Mouse (Mus musculus): ENCODE data around the gene Maml2. TPM values are rescaled to one million over a fixed set of nuclear protein-coding genes. Genes with fewer than 3 reads are reported as not detected.

The Maml2 gene
- polyA plus RNA-seq, 1 experiment from 2014 or later: 12.1 TPM

GRCm38 (mm10) chr9:13465358-13466020 lies 167.7 kb downstream of the Maml2 start:
- H3K4me2 ChIP-seq (ENCODE audit: low read length): no peak overlapping the region
- H3K36me3 ChIP-seq (ENCODE audit: control insufficient read depth, insufficient read depth, low read length): no peaks in the 10 kb centered on the region
- H3K4me1 ChIP-seq (ENCODE audit: control insufficient read depth, insufficient read depth, low read length): 0 out of 2 replicates have a peak, but pooled peaks cover 3% of the 10 kb centered on the region
- whole genome bisulfite sequencing: 91% methylated on average over 4 of the region's 4 CpGs
- no peak for ATAC-seq (ENCODE audit: low FRiP score, low TSS enrichment)
- DNase-seq: no peak
- H3K27me3 ChIP-seq (ENCODE audit: control insufficient read depth, insufficient read depth, low read length): no peaks in the 10 kb centered on the region
- H3K9me3 ChIP-seq (ENCODE audit: control insufficient read depth, low read length): no peaks in the 10 kb centered on the region
- H3K27ac ChIP-seq (replicated peaks; ENCODE audit: low read depth, low read length): no peak overlapping the region
- no peak overlapping the region for H3K9ac ChIP-seq (replicated peaks; ENCODE audit: low read length)
- H3K4me3 ChIP-seq (replicated peaks; ENCODE audit: low read depth, low read length): no peak overlapping the region

- Histone ChIP-seq H3K9me3 (ENCODE audit: control insufficient read depth, low read length) (no peaks in the 10 kb centered on the region), H3K27me3 (ENCODE audit: control insufficient read depth, insufficient read depth, low read length) (no peaks in the 10 kb centered on the region), H3K4me1 (ENCODE audit: control insufficient read depth, insufficient read depth, low read length) (0 out of 2 replicates have a peak, but pooled peaks cover 3% of the 10 kb centered on the region), H3K4me2 (ENCODE audit: low read length) (no peak overlapping the region), H3K9ac (replicated peaks; ENCODE audit: low read length) (no peak overlapping the region), H3K27ac (replicated peaks; ENCODE audit: low read depth, low read length) (no peak overlapping the region), H3K4me3 (replicated peaks; ENCODE audit: low read depth, low read length) (no peak overlapping the region), H3K36me3 (ENCODE audit: control insufficient read depth, insufficient read depth, low read length) (no peaks in the 10 kb centered on the region)
- WGBS: 87% methylated on average over 4 of the region's 4 CpGs
- ATAC-seq (ENCODE audit: low FRiP score, low TSS enrichment) (no peak), DNase-seq (no peak)
Observed at GRCm38 (mm10) chr9:13466351-13466750, 168.6 kb downstream of the Maml2 start.

DNA sequence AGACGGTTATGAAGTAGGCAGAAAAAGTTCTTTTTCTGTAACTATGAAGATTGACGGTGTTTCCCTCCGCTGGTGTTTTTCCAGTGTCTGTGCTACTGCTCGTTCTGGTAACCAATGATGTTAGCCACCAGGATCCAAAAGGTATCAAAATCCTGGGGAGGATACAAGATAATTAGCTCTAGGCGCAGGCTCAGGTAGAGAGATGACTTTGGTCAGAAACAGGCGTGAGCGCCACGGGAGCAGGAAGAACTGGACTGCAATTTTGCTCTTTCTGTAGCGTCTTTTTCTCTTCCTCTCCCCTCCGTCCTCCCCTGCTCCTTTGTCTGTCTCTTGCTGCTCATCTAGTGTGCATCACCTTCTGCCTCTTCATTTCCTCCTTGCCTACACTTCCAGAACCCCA lies 169.1 kb downstream of the Maml2 start:
- no peaks in the 10 kb centered on the region for H3K36me3 ChIP-seq (ENCODE audit: control insufficient read depth, insufficient read depth, low read length)
- no peak for DNase-seq
- WGBS: 93% methylated on average over 10 of the region's 10 CpGs
- H3K9ac ChIP-seq (replicated peaks; ENCODE audit: low read length): no peak overlapping the region
- no peaks in the 10 kb centered on the region for H3K9me3 ChIP-seq (ENCODE audit: control insufficient read depth, low read length)
- no peak overlapping the region for H3K27ac ChIP-seq (replicated peaks; ENCODE audit: low read depth, low read length)
- no peak overlapping the region for H3K4me2 ChIP-seq (ENCODE audit: low read length)
- 0 out of 2 replicates have a peak, but pooled peaks cover 3% of the 10 kb centered on the region for H3K4me1 ChIP-seq (ENCODE audit: control insufficient read depth, insufficient read depth, low read length)
- no peak for ATAC-seq (ENCODE audit: low FRiP score, low TSS enrichment)
- H3K27me3 ChIP-seq (ENCODE audit: control insufficient read depth, insufficient read depth, low read length): no peaks in the 10 kb centered on the region
- H3K4me3 ChIP-seq (replicated peaks; ENCODE audit: low read depth, low read length): no peak overlapping the region

- H3K36me3 ChIP-seq (ENCODE audit: control insufficient read depth, insufficient read depth, low read length): no peaks in the 10 kb centered on the region
- no peak overlapping the region for H3K4me2 ChIP-seq (ENCODE audit: low read length)
- no peaks in the 10 kb centered on the region for H3K9me3 ChIP-seq (ENCODE audit: control insufficient read depth, low read length)
- no peak for ATAC-seq (ENCODE audit: low FRiP score, low TSS enrichment)
- H3K4me1 ChIP-seq (ENCODE audit: control insufficient read depth, insufficient read depth, low read length): 0 out of 2 replicates have a peak, but pooled peaks cover 3% of the 10 kb centered on the region
- H3K27me3 ChIP-seq (ENCODE audit: control insufficient read depth, insufficient read depth, low read length): no peaks in the 10 kb centered on the region
- WGBS: 59% methylated on average over 7 of the region's 7 CpGs
- H3K27ac ChIP-seq (replicated peaks; ENCODE audit: low read depth, low read length): no peak overlapping the region
- H3K4me3 ChIP-seq (replicated peaks; ENCODE audit: low read depth, low read length): no peak overlapping the region
- no peak for DNase-seq
- no peak overlapping the region for H3K9ac ChIP-seq (replicated peaks; ENCODE audit: low read length)
Observed at GRCm38 (mm10) chr9:13467745-13468144, 170.0 kb downstream of the Maml2 start.

DNA sequence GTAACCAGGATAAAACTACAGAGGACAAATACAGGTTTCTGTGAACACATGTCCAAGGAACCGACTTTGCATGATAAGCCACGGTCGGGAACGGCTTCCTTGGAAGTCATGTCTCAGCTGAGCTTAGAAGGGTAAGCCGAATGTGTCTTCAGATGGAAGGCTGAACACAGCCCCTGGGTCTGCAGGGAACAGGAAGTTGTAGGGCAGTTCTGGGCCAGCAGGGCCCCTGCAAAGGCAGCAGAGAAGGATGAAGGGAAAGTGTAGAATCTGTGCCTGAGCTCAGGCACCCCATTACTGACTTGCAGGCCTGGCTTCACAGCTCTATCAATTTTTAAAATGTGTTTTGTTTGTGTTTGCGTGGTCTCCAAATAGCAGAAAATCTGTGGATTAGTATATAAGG lies 171.0 kb downstream of the Maml2 start:
- no peak overlapping the region for H3K27ac ChIP-seq (replicated peaks; ENCODE audit: low read depth, low read length)
- no peak overlapping the region for H3K9ac ChIP-seq (replicated peaks; ENCODE audit: low read length)
- no peak overlapping the region for H3K4me2 ChIP-seq (ENCODE audit: low read length)
- ATAC-seq (ENCODE audit: low FRiP score, low TSS enrichment): no peak
- no peaks in the 10 kb centered on the region for H3K9me3 ChIP-seq (ENCODE audit: control insufficient read depth, low read length)
- 0 out of 2 replicates have a peak, but pooled peaks cover 3% of the 10 kb centered on the region for H3K4me1 ChIP-seq (ENCODE audit: control insufficient read depth, insufficient read depth, low read length)
- H3K27me3 ChIP-seq (ENCODE audit: control insufficient read depth, insufficient read depth, low read length): no peaks in the 10 kb centered on the region
- no peak overlapping the region for H3K4me3 ChIP-seq (replicated peaks; ENCODE audit: low read depth, low read length)
- H3K36me3 ChIP-seq (ENCODE audit: control insufficient read depth, insufficient read depth, low read length): no peaks in the 10 kb centered on the region
- 84% methylated on average over 6 of the region's 6 CpGs for WGBS
- DNase-seq: no peak

- 65% methylated on average over 7 of the region's 7 CpGs for WGBS
- ATAC-seq (ENCODE audit: low FRiP score, low TSS enrichment): no peak
- no peak overlapping the region for H3K27ac ChIP-seq (replicated peaks; ENCODE audit: low read depth, low read length)
- H3K36me3 ChIP-seq (ENCODE audit: control insufficient read depth, insufficient read depth, low read length): no peaks in the 10 kb centered on the region
- H3K4me3 ChIP-seq (replicated peaks; ENCODE audit: low read depth, low read length): no peak overlapping the region
- 0 out of 2 replicates have a peak, but pooled peaks cover 3% of the 10 kb centered on the region for H3K4me1 ChIP-seq (ENCODE audit: control insufficient read depth, insufficient read depth, low read length)
- no peak for DNase-seq
- H3K4me2 ChIP-seq (ENCODE audit: low read length): no peak overlapping the region
- no peaks in the 10 kb centered on the region for H3K9me3 ChIP-seq (ENCODE audit: control insufficient read depth, low read length)
- no peaks in the 10 kb centered on the region for H3K27me3 ChIP-seq (ENCODE audit: control insufficient read depth, insufficient read depth, low read length)
- H3K9ac ChIP-seq (replicated peaks; ENCODE audit: low read length): no peak overlapping the region
Observed at GRCm38 (mm10) chr9:13470013-13470412, 172.3 kb downstream of the Maml2 start.

- 95% methylated on average over 5 of the region's 5 CpGs for WGBS
- Histone ChIP-seq H3K36me3 (ENCODE audit: control insufficient read depth, insufficient read depth, low read length) (no peaks in the 10 kb centered on the region), H3K9ac (replicated peaks; ENCODE audit: low read length) (no peak overlapping the region), H3K4me1 (ENCODE audit: control insufficient read depth, insufficient read depth, low read length) (no peaks in the 10 kb centered on the region), H3K9me3 (ENCODE audit: control insufficient read depth, low read length) (no peaks in the 10 kb centered on the region), H3K4me3 (replicated peaks; ENCODE audit: low read depth, low read length) (no peak overlapping the region), H3K27ac (replicated peaks; ENCODE audit: low read depth, low read length) (no peak overlapping the region), H3K4me2 (ENCODE audit: low read length) (no peak overlapping the region), H3K27me3 (ENCODE audit: control insufficient read depth, insufficient read depth, low read length) (no peaks in the 10 kb centered on the region)
- DNase-seq (no peak), ATAC-seq (ENCODE audit: low FRiP score, low TSS enrichment) (no peak)
Observed at GRCm38 (mm10) chr9:13474951-13475350, 177.2 kb downstream of the Maml2 start.

- H3K4me1 ChIP-seq (ENCODE audit: control insufficient read depth, insufficient read depth, low read length): peaks cover 3% of the 10 kb centered on the region; the same call in 1 of the 2 replicates
- no peak overlapping the region for H3K4me3 ChIP-seq (replicated peaks; ENCODE audit: low read depth, low read length)
- ATAC-seq (ENCODE audit: low FRiP score, low TSS enrichment) (0 out of 2 replicates have a peak, but pooled peaks have one; percentile 34), DNase-seq (peak; percentile 26)
- no peak overlapping the region for H3K4me2 ChIP-seq (ENCODE audit: low read length)
- no peaks in the 10 kb centered on the region for H3K9me3 ChIP-seq (ENCODE audit: control insufficient read depth, low read length)
- no peaks in the 10 kb centered on the region for H3K36me3 ChIP-seq (ENCODE audit: control insufficient read depth, insufficient read depth, low read length)
- H3K27ac ChIP-seq (replicated peaks; ENCODE audit: low read depth, low read length): no peak overlapping the region
- H3K27me3 ChIP-seq (ENCODE audit: control insufficient read depth, insufficient read depth, low read length): no peaks in the 10 kb centered on the region
- WGBS: 6% methylated on average over 4 of the region's 4 CpGs
- no peak overlapping the region for H3K9ac ChIP-seq (replicated peaks; ENCODE audit: low read length)
Observed at GRCm38 (mm10) chr9:13479275-13479674, 181.5 kb downstream of the Maml2 start.

Measured in midbrain, embryonic 14.5 days (tissue).